Mouse (Mus musculus) embryonic stem cell, embryonic (primary cell): ENCODE measurements around the gene Tcstv3.
"Not testable (repeated sequence)": the region's sequence is repeated elsewhere in the genome, so short reads cannot be mapped to it uniquely, and the experiment has no call there.

Experiments used
- CTCF ChIA-PET, 4 experiments: fragments of 300-600 bp in 2 of 4; fragments of 350-600 bp in 2 of 4; sonication (Branson Sonifier 250); formaldehyde crosslinking; loops; one replicate each; lab custom pipeline; 2022; ENCODE audit warnings: inconsistent platforms in 2 of 4; lab: Charles Lee
- POLR2A ChIA-PET, 4 experiments: fragments of 300-600 bp in 2 of 4; fragments of 350-600 bp in 2 of 4; sonication (Branson Sonifier 250); formaldehyde crosslinking; loops; one replicate each; lab custom pipeline; 2022; ENCODE audit warnings: antibody characterized with exemption in 4 of 4, inconsistent platforms in 1 of 4; lab: Charles Lee

Gene Tcstv3

GRCm38 (mm10) chr13:120316578-120316977 lies at the start of gene Tcstv3:
Gene Tcstv3 (plus strand): TSS chr13:120316878.
- CTCF ChIA-PET, POLR2A ChIA-PET: not testable (repeated sequence)

GRCm38 (mm10) chr13:120277837-120278236 lies 38.8 kb upstream of the Tcstv3 start:
- POLR2A ChIA-PET, CTCF ChIA-PET: not testable (repeated sequence)

GRCm38 (mm10) chr13:120278784-120279183 lies 37.9 kb upstream of the Tcstv3 start:
- ChIA-PET POLR2A (no interaction called here), CTCF (interaction anchor here in 1 of 4 experiments (0.7 to 1.5 kb wide), 2 partner anchors 35 to 110 kb away, joined by 3 to 5 read pairs; no protein-coding TSS in a partner anchor)

- ChIA-PET CTCF (no interaction called here), POLR2A (no interaction called here)
Observed at GRCm38 (mm10) chr13:120299324-120299894, 17.3 kb upstream of the Tcstv3 start.

- CTCF ChIA-PET = no interaction called here
- POLR2A ChIA-PET = no interaction called here
Observed at GRCm38 (mm10) chr13:120299991-120300442, 16.7 kb upstream of the Tcstv3 start, which contains the start of gene BC147527. Gene BC147527 (plus strand): TSS chr13:120300392.

- ChIA-PET POLR2A (no interaction called here), CTCF (interaction anchor here in 1 of 4 experiments (2.0 kb wide), 1 partner anchor 13 kb away, joined by 4 read pairs; no protein-coding TSS in a partner anchor)
Observed at GRCm38 (mm10) chr13:120300853-120301252, 15.8 kb upstream of the Tcstv3 start.

- POLR2A ChIA-PET = no interaction called here
- CTCF ChIA-PET = no interaction called here
Observed at GRCm38 (mm10) chr13:120310749-120311148, 5.9 kb upstream of the Tcstv3 start.

- POLR2A ChIA-PET = no interaction called here
Observed at GRCm38 (mm10) chr13:120313584-120313983, 3.1 kb upstream of the Tcstv3 start.

GRCm38 (mm10) chr13:120320183-120320582 lies 3.5 kb downstream of the Tcstv3 start:
- ChIA-PET POLR2A (no interaction called here), CTCF (no interaction called here)

More at GRCm38 (mm10) chr13:120313584-120313983, 3.1 kb upstream of the Tcstv3 start:
- CTCF ChIA-PET = interaction anchor here in 2 of 4 experiments (0.7 to 1.1 kb wide), 3 partner anchors 12 to 144 kb away, joined by 4 to 5 read pairs (median 5); no protein-coding TSS in a partner anchor

GRCm38 (mm10) chr13:120320721-120321120 lies 4.0 kb downstream of the Tcstv3 start:
- CTCF ChIA-PET = no interaction called here
- POLR2A ChIA-PET = no interaction called here
